Mouse (Mus musculus): Measurements from ENCODE around the gene Atp7b. TPM values are rescaled to one million over a fixed set of nuclear protein-coding genes. Genes with fewer than 3 reads are reported as not detected.

The Atp7b gene
- polyA plus RNA-seq, 1 experiment from 2014 or later, result 8.4 TPM

GRCm38 (mm10) chr8:22054674-22055491, 5.2 kb downstream of the Atp7b start:
- Histone ChIP-seq H3K4me2 (no peak overlapping the region), H3K36me3 (no peaks in the 10 kb centered on the region), H3K4me1 (no peaks in the 10 kb centered on the region), H3K9ac (no peak overlapping the region), H3K27ac (peak overlapping the region; percentile 16; the same call in 1 of the 2 replicates), H3K4me3 (replicated peaks) (no peak overlapping the region), H3K27me3 (replicated peaks) (no peaks in the 10 kb centered on the region), H3K9me3 (no peaks in the 10 kb centered on the region)
- 67% methylated on average over 12 of the region's 12 CpGs for WGBS
- ATAC-seq (ENCODE audit: insufficient read depth, low FRiP score, low read depth), result peak; percentile 61

- peak; percentile 86 for ATAC-seq (ENCODE audit: insufficient read depth, low FRiP score, low read depth)
- no peak overlapping the region for H3K27ac ChIP-seq
- 0 out of 2 replicates have a peak, but pooled peaks cover 6% of the 10 kb centered on the region for H3K4me1 ChIP-seq
- no peaks in the 10 kb centered on the region for H3K9me3 ChIP-seq
- 57% methylated on average over 2 of the region's 2 CpGs for WGBS
- H3K36me3 ChIP-seq, result no peaks in the 10 kb centered on the region
- H3K9ac ChIP-seq, result no peak overlapping the region
- no peak overlapping the region for H3K4me3 ChIP-seq (replicated peaks)
- H3K27me3 ChIP-seq (replicated peaks), result no peaks in the 10 kb centered on the region
- no peak overlapping the region for H3K4me2 ChIP-seq
Observed at GRCm38 (mm10) chr8:22047699-22048464, 12.2 kb downstream of the Atp7b start.

DNA sequence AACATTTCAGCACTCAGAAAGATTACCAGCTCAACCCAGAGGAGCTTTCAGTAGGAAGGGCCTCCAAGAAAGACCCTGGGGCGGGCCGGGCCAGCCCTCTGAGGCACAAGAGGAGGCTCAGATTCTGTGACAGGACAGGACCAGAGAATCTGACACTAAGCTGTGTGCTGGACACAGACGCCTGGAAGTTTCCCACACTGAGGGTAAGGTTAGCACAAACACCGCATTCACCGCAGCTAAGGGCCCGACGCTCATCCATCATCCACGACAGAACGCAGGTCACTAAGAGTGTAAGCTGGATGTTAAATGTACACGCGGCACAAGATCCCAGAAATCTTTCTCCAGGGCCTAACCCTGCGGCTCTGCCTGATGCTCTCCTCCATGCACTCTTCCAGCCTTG, 16.4 kb downstream of the Atp7b start:
- Histone ChIP-seq H3K9me3 (no peaks in the 10 kb centered on the region), H3K4me2 (peak overlapping the region; percentile 8; the same call in 1 of the 2 replicates), H3K36me3 (no peaks in the 10 kb centered on the region), H3K27me3 (replicated peaks) (no peaks in the 10 kb centered on the region), H3K9ac (no peak overlapping the region), H3K4me3 (replicated peaks) (no peak overlapping the region), H3K4me1 (peaks cover 6% of the 10 kb centered on the region; the same call in 1 of the 2 replicates), H3K27ac (no peak overlapping the region)
- WGBS, result 19% methylated on average over 12 of the region's 12 CpGs
- ATAC-seq (ENCODE audit: insufficient read depth, low FRiP score, low read depth), result no peak

- H3K4me2 ChIP-seq, result no peak overlapping the region
- no peak overlapping the region for H3K27ac ChIP-seq
- WGBS, result 63% methylated on average over 3 of the region's 3 CpGs
- no peaks in the 10 kb centered on the region for H3K36me3 ChIP-seq
- ATAC-seq (ENCODE audit: insufficient read depth, low FRiP score, low read depth), result no peak
- H3K9ac ChIP-seq, result no peak overlapping the region
- no peaks in the 10 kb centered on the region for H3K27me3 ChIP-seq (replicated peaks)
- H3K9me3 ChIP-seq, result no peaks in the 10 kb centered on the region
- H3K4me1 ChIP-seq, result peaks cover 6% of the 10 kb centered on the region; the same call in 1 of the 2 replicates
- H3K4me3 ChIP-seq (replicated peaks), result no peak overlapping the region
Observed at GRCm38 (mm10) chr8:22042515-22042914, 17.6 kb downstream of the Atp7b start.

DNA sequence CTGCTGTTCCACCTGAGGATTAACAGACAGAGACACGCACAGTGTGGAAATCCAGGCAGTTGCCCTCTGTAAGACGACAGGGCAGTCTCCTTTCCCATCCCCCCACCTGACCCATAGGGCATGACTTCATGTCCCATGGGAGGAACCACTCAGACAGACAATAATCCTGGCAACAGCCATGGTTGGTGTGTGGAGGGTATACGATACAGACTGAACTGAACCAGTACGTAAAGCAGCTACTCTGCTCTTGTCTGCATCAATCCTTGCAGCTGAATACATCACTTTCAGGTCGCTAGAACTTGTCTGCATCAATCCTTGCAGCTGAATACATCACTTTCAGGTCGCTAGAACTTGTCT, 20.0 kb downstream of the Atp7b start:
- H3K27ac ChIP-seq, result peak overlapping the region; percentile 83

GRCm38 (mm10) chr8:22039468-22040152, 20.5 kb downstream of the Atp7b start:
- Histone ChIP-seq H3K27me3 (replicated peaks) (no peaks in the 10 kb centered on the region), H3K27ac (peak overlapping the region; percentile 83), H3K9me3 (no peaks in the 10 kb centered on the region), H3K4me2 (peak overlapping the region; percentile 42), H3K4me3 (replicated peaks) (peak overlapping the region; percentile 34), H3K36me3 (no peaks in the 10 kb centered on the region), H3K9ac (no peak overlapping the region), H3K4me1 (peaks cover 6% of the 10 kb centered on the region; the same call in 1 of the 2 replicates)
- ATAC-seq (ENCODE audit: insufficient read depth, low FRiP score, low read depth), result peak; percentile 91
- WGBS, result 12% methylated on average over 15 of the region's 15 CpGs

More for the DNA sequence above, 20.0 kb downstream of the Atp7b start:
- no peaks in the 10 kb centered on the region for H3K27me3 ChIP-seq (replicated peaks)
- H3K9me3 ChIP-seq, result no peaks in the 10 kb centered on the region
- ATAC-seq (ENCODE audit: insufficient read depth, low FRiP score, low read depth), result no peak
- H3K4me2 ChIP-seq, result 0 out of 2 replicates have a peak overlapping the region, but pooled peaks have one; percentile 42
- 49% methylated on average over 6 of the region's 6 CpGs for WGBS
- no peak overlapping the region for H3K9ac ChIP-seq
- H3K4me3 ChIP-seq (replicated peaks), result no peak overlapping the region
- H3K36me3 ChIP-seq, result no peaks in the 10 kb centered on the region
- peaks cover 6% of the 10 kb centered on the region; the same call in 1 of the 2 replicates for H3K4me1 ChIP-seq

DNA sequence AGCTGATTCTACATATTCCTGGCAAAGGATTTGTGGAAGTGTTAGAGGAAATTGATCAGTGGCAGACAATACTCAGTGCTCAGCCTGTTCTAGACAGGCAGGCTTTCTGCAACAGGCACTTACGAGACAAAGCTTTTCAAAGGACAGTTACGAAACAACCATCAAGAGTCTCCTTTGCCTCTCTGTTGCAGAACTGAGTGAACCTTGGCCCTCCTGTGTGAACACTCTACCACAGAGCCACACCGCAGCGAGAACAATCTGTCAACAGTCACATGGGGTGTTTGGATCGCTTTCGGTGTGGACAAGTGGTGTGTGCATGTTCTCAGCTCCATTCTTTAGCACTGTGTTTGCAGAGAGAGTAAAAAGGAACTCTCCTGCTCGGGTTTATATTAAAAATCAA, 23.1 kb downstream of the Atp7b start:
- Histone ChIP-seq H3K9ac (no peak overlapping the region), H3K4me1 (no peaks in the 10 kb centered on the region; the same call in 1 of the 2 replicates), H3K4me2 (peak overlapping the region; percentile 42; the same call in 1 of the 2 replicates), H3K9me3 (no peaks in the 10 kb centered on the region), H3K27me3 (replicated peaks) (no peaks in the 10 kb centered on the region), H3K27ac (no peak overlapping the region), H3K36me3 (no peaks in the 10 kb centered on the region), H3K4me3 (replicated peaks) (no peak overlapping the region)
- ATAC-seq (ENCODE audit: insufficient read depth, low FRiP score, low read depth), result no peak
- 44% methylated on average over 7 of the region's 7 CpGs for WGBS

DNA sequence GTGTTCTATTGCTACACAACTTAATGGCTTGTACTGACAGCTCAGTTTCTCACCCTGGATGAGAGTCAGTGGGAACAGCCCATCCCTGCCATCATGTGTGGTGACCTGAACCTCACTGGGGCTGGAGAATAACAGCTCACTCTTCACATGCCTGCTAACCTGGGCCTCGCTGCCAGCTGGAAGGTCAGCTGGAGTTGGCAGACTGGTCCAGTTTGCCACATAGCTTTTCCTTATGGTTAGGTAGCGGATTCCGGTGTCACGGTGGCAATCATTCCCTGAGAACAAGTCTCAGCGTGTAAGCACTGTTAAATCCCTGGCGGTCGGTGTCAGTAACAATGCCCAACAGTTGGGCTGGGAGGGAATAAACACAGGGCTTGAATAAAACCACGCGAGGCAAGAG, 24.0 kb downstream of the Atp7b start:
- H3K9ac ChIP-seq, result no peak overlapping the region
- no peaks in the 10 kb centered on the region for H3K9me3 ChIP-seq
- H3K27ac ChIP-seq, result no peak overlapping the region
- no peaks in the 10 kb centered on the region; the same call in 1 of the 2 replicates for H3K4me1 ChIP-seq
- no peak overlapping the region for H3K4me2 ChIP-seq
- no peaks in the 10 kb centered on the region for H3K36me3 ChIP-seq
- 89% methylated on average over 9 of the region's 9 CpGs for WGBS
- no peak for ATAC-seq (ENCODE audit: insufficient read depth, low FRiP score, low read depth)
- no peaks in the 10 kb centered on the region for H3K27me3 ChIP-seq (replicated peaks)
- no peak overlapping the region for H3K4me3 ChIP-seq (replicated peaks)

DNA sequence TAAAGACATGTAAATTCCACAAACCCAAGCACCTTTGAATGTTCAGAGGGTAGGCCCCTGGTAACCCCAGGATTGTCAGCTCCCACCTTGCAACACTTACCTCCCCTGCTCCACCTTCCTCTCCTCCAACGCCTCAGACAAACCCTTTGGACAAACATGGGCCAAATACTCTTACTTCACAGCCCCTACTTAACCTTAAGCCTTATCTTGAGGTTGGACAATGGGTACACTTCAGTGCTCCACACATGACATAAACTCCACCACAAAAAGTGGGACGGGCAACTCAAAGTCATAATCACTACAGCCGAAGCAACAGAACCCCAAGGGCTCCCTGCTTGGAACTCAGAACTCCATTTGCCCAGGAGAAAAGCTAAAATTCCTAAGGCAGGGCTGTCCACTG, 29.1 kb downstream of the Atp7b start:
- no peaks in the 10 kb centered on the region for H3K36me3 ChIP-seq
- H3K27me3 ChIP-seq (replicated peaks), result no peaks in the 10 kb centered on the region
- no peak overlapping the region for H3K4me3 ChIP-seq (replicated peaks)
- no peaks in the 10 kb centered on the region for H3K4me1 ChIP-seq
- no peak overlapping the region for H3K4me2 ChIP-seq
- no peak for ATAC-seq (ENCODE audit: insufficient read depth, low FRiP score, low read depth)
- H3K9ac ChIP-seq, result no peak overlapping the region
- H3K9me3 ChIP-seq, result no peaks in the 10 kb centered on the region
- 68% methylated on average over 3 of the region's 3 CpGs for WGBS
- H3K27ac ChIP-seq, result no peak overlapping the region

GRCm38 (mm10) chr8:22028973-22029372, 31.1 kb downstream of the Atp7b start:
- Histone ChIP-seq H3K9ac (no peak overlapping the region), H3K4me1 (no peaks in the 10 kb centered on the region), H3K4me2 (no peak overlapping the region), H3K27ac (no peak overlapping the region), H3K36me3 (no peaks in the 10 kb centered on the region), H3K4me3 (replicated peaks) (no peak overlapping the region), H3K9me3 (no peaks in the 10 kb centered on the region), H3K27me3 (replicated peaks) (no peaks in the 10 kb centered on the region)
- 85% methylated on average over 3 of the region's 3 CpGs for WGBS
- no peak for ATAC-seq (ENCODE audit: insufficient read depth, low FRiP score, low read depth)

- H3K36me3 ChIP-seq, result 0 out of 2 replicates have a peak, but pooled peaks cover 2% of the 10 kb centered on the region
- H3K4me1 ChIP-seq, result no peaks in the 10 kb centered on the region
- no peak overlapping the region for H3K4me3 ChIP-seq (replicated peaks)
- H3K27me3 ChIP-seq (replicated peaks), result no peaks in the 10 kb centered on the region
- WGBS, result 52% methylated on average over 4 of the region's 4 CpGs
- ATAC-seq (ENCODE audit: insufficient read depth, low FRiP score, low read depth), result peak; percentile 95
- no peaks in the 10 kb centered on the region for H3K9me3 ChIP-seq
- 0 out of 2 replicates have a peak overlapping the region, but pooled peaks have one; percentile 33 for H3K27ac ChIP-seq
- H3K4me2 ChIP-seq, result no peak overlapping the region
- no peak overlapping the region for H3K9ac ChIP-seq
Observed at GRCm38 (mm10) chr8:22025241-22025640, 34.9 kb downstream of the Atp7b start.

All from stomach, embryonic 15.5 days (tissue).